Mouse (Mus musculus) embryonic facial prominence, embryonic 11.5 days (tissue): Measurements from ENCODE around the gene Wrap73. TPM values are rescaled to one million over a fixed set of nuclear protein-coding genes. Genes with fewer than 3 reads are reported as not detected.
A peak's percentile ranks its signal among the peaks of the same experiment; 100 is the strongest.

ENCODE experiments used
- ATAC-seq: fragments of 200-750 bp; cut with Nextera tagmentation; replicated peaks from 2 replicates; pipeline ENCODE4 v1.8.0; 2017; ENCODE audit warnings: low read depth; ENCODE audit not compliant: insufficient number of reproducible peaks, low FRiP score, low TSS enrichment
- DNase-seq: peaks from one replicate; pipeline ENCODE4 v3.0.0-alpha.2; 2015; ENCODE audit warnings: low spot score
- H3K27ac ChIP-seq: fragments of 300-500 bp; sonication (generic); replicated peaks from 2 replicates; pipeline ENCODE4 v1.5.1; 2014; ENCODE audit warnings: mild to moderate bottlenecking, low read depth, low read length, control low read depth
- H3K27me3 ChIP-seq: fragments of 300-500 bp; sonication (generic); 2 replicates; pipeline ENCODE4 v1.6.1; 2014; ENCODE audit warnings: mild to moderate bottlenecking, low read length, moderate library complexity, mixed read lengths; ENCODE audit not compliant: control insufficient read depth, insufficient read depth
- H3K36me3 ChIP-seq: fragments of 300-500 bp; sonication (generic); replicated peaks from 2 replicates; pipeline ENCODE4 v1.6.1; 2014; ENCODE audit warnings: low read depth, mild to moderate bottlenecking, low read length, moderate library complexity, mixed read lengths; ENCODE audit not compliant: control insufficient read depth, insufficient read depth
- H3K4me1 ChIP-seq: fragments of 300-500 bp; sonication (generic); 2 replicates; pipeline ENCODE4 v1.6.1; 2014; ENCODE audit warnings: low read length, mixed read lengths; ENCODE audit not compliant: control insufficient read depth, insufficient read depth
- H3K4me2 ChIP-seq: fragments of 300-500 bp; sonication (generic); 2 replicates; pipeline ENCODE4 v1.6.1; 2014; ENCODE audit warnings: low read depth, mild to moderate bottlenecking, control low read depth, low read length, moderate library complexity
- H3K4me3 ChIP-seq: fragments of 300-500 bp; sonication (generic); 2 replicates; pipeline ENCODE4 v1.5.1; 2014; ENCODE audit warnings: low read depth, low read length, control low read depth
- H3K9ac ChIP-seq: fragments of 300-500 bp; sonication (generic); replicated peaks from 2 replicates; pipeline ENCODE4 v1.6.1; 2014; ENCODE audit warnings: mild to moderate bottlenecking, control low read depth, low read length
- H3K9me3 ChIP-seq: fragments of 300-500 bp; sonication (generic); replicated peaks from 2 replicates; pipeline ENCODE4 v1.6.1; 2016; ENCODE audit warnings: mild to moderate bottlenecking, low read length, inconsistent platforms, mixed read lengths; ENCODE audit not compliant: control insufficient read depth
- WGBS: fragments of 180-500 bp; shearing (Covaris S2); extraction: QIAGEN DNeasy Blood & Tissue Kit; methylation state at CpG from one replicate; pipeline ENCODE4 v1.1.7; 2014; 5-methylcytosine and 5-hydroxymethylcytosine counted together
- polyA plus RNA-seq: library from polyadenylated mRNA; unstranded; fragments of >200 nt; fragmentation: Nextera tagmentation; extraction: Ambion mirVana; gene quantifications from 2 replicates; pipeline ENCODE4 v1.2.1, GENCODE M21; 2014

Wrap73 gene
- polyA plus RNA-seq, 1 experiment from 2014 or later = 50.0 TPM

- Histone ChIP-seq H3K9me3 (no peaks in the 10 kb centered on the region), H3K36me3 (peaks cover 2% of the 10 kb centered on the region), H3K9ac (no peak overlapping the region), H3K4me3 (no peak overlapping the region), H3K4me1 (no peaks in the 10 kb centered on the region), H3K27me3 (no peaks in the 10 kb centered on the region), H3K27ac (no peak overlapping the region), H3K4me2 (no peak overlapping the region; the same call in 1 of the 2 replicates)
- DNase-seq (peak; percentile 93), ATAC-seq (peak; percentile 18; the same call in 1 of the 2 replicates)
- 15% methylated on average over 6 of the region's 6 CpGs for WGBS
Measured at GRCm38 (mm10) chr4:154159002-154159401, 16.8 kb downstream of the Wrap73 start.

GRCm38 (mm10) chr4:154159961-154160537, 17.9 kb downstream of the Wrap73 start:
- DNase-seq = peak; percentile 27
- Histone ChIP-seq H3K9me3 (no peaks in the 10 kb centered on the region), H3K27ac (no peak overlapping the region; the same call in 1 of the 2 replicates), H3K9ac (peak overlapping the region; percentile 68), H3K4me1 (no peaks in the 10 kb centered on the region), H3K4me2 (peak overlapping the region; percentile 75), H3K36me3 (peaks cover 2% of the 10 kb centered on the region), H3K4me3 (peak overlapping the region; percentile 76), H3K27me3 (no peaks in the 10 kb centered on the region)
- peak; percentile 46 for ATAC-seq
- 3% methylated on average over 47 of the region's 47 CpGs for WGBS

- H3K9ac ChIP-seq = peak within 1 kb of the TSS; percentile 68
- no peaks in the 10 kb centered on the region for H3K4me1 ChIP-seq
- peak within 1 kb of the TSS; percentile 76 for H3K4me3 ChIP-seq
- no peaks in the 10 kb centered on the region for H3K27me3 ChIP-seq
- H3K9me3 ChIP-seq = no peaks in the 10 kb centered on the region
- H3K4me2 ChIP-seq = peak within 1 kb of the TSS; percentile 77
- peaks cover 2% of the 10 kb centered on the region for H3K36me3 ChIP-seq
- H3K27ac ChIP-seq = peak within 1 kb of the TSS; percentile 3; the same call in 1 of the 2 replicates
- peak; percentile 97 for DNase-seq
- ATAC-seq = peak; percentile 93
- under 1% methylated on average over 69 of the region's 75 CpGs for WGBS
Measured at GRCm38 (mm10) chr4:154160538-154161390, 18.6 kb downstream of the Wrap73 start, which contains the start of gene Tprgl. TSS of gene Tprgl (minus strand) at chr4:154160666.

- Histone ChIP-seq H3K36me3 (no peaks in the 10 kb centered on the region), H3K9me3 (no peaks in the 10 kb centered on the region), H3K4me2 (no peak overlapping the region), H3K9ac (no peak overlapping the region), H3K27ac (no peak overlapping the region), H3K4me1 (no peaks in the 10 kb centered on the region), H3K27me3 (no peaks in the 10 kb centered on the region), H3K4me3 (no peak overlapping the region)
- WGBS = 13% methylated on average over 7 of the region's 7 CpGs
- ATAC-seq = no peak
- DNase-seq = peak; percentile 84
Measured at GRCm38 (mm10) chr4:154163296-154163695, 21.1 kb downstream of the Wrap73 start.

- 27% methylated on average over 5 of the region's 5 CpGs for WGBS
- no peak overlapping the region for H3K27ac ChIP-seq
- ATAC-seq = no peak
Measured at GRCm38 (mm10) chr4:154167053-154167452, 24.9 kb downstream of the Wrap73 start.

GRCm38 (mm10) chr4:154170021-154170420, 27.8 kb downstream of the Wrap73 start:
- DNase-seq (no peak), ATAC-seq (peak; percentile 10; the same call in 1 of the 2 replicates)
- Histone ChIP-seq H3K4me1 (peaks cover 16% of the 10 kb centered on the region), H3K9me3 (no peaks in the 10 kb centered on the region), H3K27ac (no peak overlapping the region), H3K36me3 (no peaks in the 10 kb centered on the region), H3K27me3 (peaks cover 11% of the 10 kb centered on the region; the same call in 1 of the 2 replicates), H3K4me2 (peak overlapping the region; percentile 95), H3K4me3 (peak overlapping the region; percentile 70), H3K9ac (peak overlapping the region; percentile 37; the same call in 1 of the 2 replicates)
- under 1% methylated on average over 15 of the region's 15 CpGs for WGBS

More at GRCm38 (mm10) chr4:154167053-154167452, 24.9 kb downstream of the Wrap73 start:
- DNase-seq = peak; percentile 75
- Histone ChIP-seq H3K4me1 (peaks cover 9% of the 10 kb centered on the region), H3K4me2 (no peak overlapping the region), H3K36me3 (no peaks in the 10 kb centered on the region), H3K27me3 (peaks cover 11% of the 10 kb centered on the region; the same call in 1 of the 2 replicates), H3K4me3 (no peak overlapping the region), H3K9me3 (no peaks in the 10 kb centered on the region), H3K9ac (no peak overlapping the region)

- H3K27ac ChIP-seq = peak within 1 kb of the TSS; percentile 68
- no peaks in the 10 kb centered on the region for H3K36me3 ChIP-seq
Measured at GRCm38 (mm10) chr4:154170506-154171150, 28.5 kb downstream of the Wrap73 start, which contains the start of gene Megf6. TSS of gene Megf6 (plus strand) at chr4:154170730.

More at GRCm38 (mm10) chr4:154170506-154171150, 28.5 kb downstream of the Wrap73 start, which contains the start of gene Megf6:
- Histone ChIP-seq H3K9me3 (no peaks in the 10 kb centered on the region), H3K9ac (peak within 1 kb of the TSS; percentile 72), H3K4me2 (peak within 1 kb of the TSS; percentile 95), H3K4me3 (peak within 1 kb of the TSS; percentile 70), H3K4me1 (peaks cover 16% of the 10 kb centered on the region), H3K27me3 (peaks cover 11% of the 10 kb centered on the region; the same call in 1 of the 2 replicates)
- DNase-seq (peak; percentile 91), ATAC-seq (peak; percentile 58)
- under 1% methylated on average over 59 of the region's 61 CpGs for WGBS
